Mouse (Mus musculus): ENCODE data around the gene Rbm28. TPM values are rescaled to one million over a fixed set of nuclear protein-coding genes. Genes with fewer than 3 reads are reported as not detected.

Rbm28 gene
- total RNA-seq, 2 experiments from 2014 or later = 32.1 to 57.4 TPM

GRCm38 (mm10) chr6:29092234-29092633 lies 72.6 kb downstream of the Rbm28 start:
- DNase-seq (ENCODE audit: low spot score in 2 of 2) = no peak
- intact Hi-C loops (cut with DNase I) = no loop called here

- DNase-seq (ENCODE audit: low spot score in 2 of 2) = no peak
- intact Hi-C loops (cut with DNase I) = no loop called here
Measured at GRCm38 (mm10) chr6:29087921-29088709, 76.7 kb downstream of the Rbm28 start.

GRCm38 (mm10) chr6:29084401-29084800 lies 80.4 kb downstream of the Rbm28 start:
- DNase-seq (ENCODE audit: low spot score in 2 of 2) = no peak
- intact Hi-C loops (cut with DNase I) = no loop called here

- intact Hi-C loops (cut with DNase I) = no loop called here
Measured at GRCm38 (mm10) chr6:29082776-29083354, 81.9 kb downstream of the Rbm28 start.

GRCm38 (mm10) chr6:29081826-29082363 lies 82.9 kb downstream of the Rbm28 start:
- intact Hi-C loops (cut with DNase I) = no loop called here
- no peak for DNase-seq (ENCODE audit: low spot score in 2 of 2)

More at GRCm38 (mm10) chr6:29082776-29083354, 81.9 kb downstream of the Rbm28 start:
- DNase-seq (ENCODE audit: low spot score in 2 of 2) = no peak

GRCm38 (mm10) chr6:29079291-29079690 lies 85.5 kb downstream of the Rbm28 start:
- intact Hi-C loops (cut with DNase I) = no loop called here

GRCm38 (mm10) chr6:29074133-29074469 lies 90.7 kb downstream of the Rbm28 start:
- intact Hi-C loops (cut with DNase I) = no loop called here
- no peak for DNase-seq (ENCODE audit: low spot score in 2 of 2)

More at GRCm38 (mm10) chr6:29079291-29079690, 85.5 kb downstream of the Rbm28 start:
- peak; percentile 58 to 65 for DNase-seq (ENCODE audit: low spot score in 2 of 2)

Small RNA genes lying within 50 kb of the gene (microRNA-seq; reads per million reads assigned to microRNA genes)
- gene Gm24303 = not detected

Other genes starting within 250 kb of the Rbm28 start
- not detected for gene Lep, start 104.8 kb downstream of the Rbm28 start, total RNA-seq (2021)
- 1 to 10 TPM; 2.9 to 3.1 TPM for gene Prrt4, start 14.6 kb upstream of the Rbm28 start, total RNA-seq (2021)
- 10 to 100 TPM; 63.5 to 69.7 TPM for gene Impdh1, start 51.4 kb upstream of the Rbm28 start, total RNA-seq (2021)
- 1 to 10 TPM; 6.5 to 7.5 TPM for gene Hilpda, start 107.5 kb upstream of the Rbm28 start, total RNA-seq (2021)
- under 1 TPM; 0.32 to 0.79 TPM for gene Fam71f2, start 114.6 kb upstream of the Rbm28 start, total RNA-seq (2021)
- gene Fam71f1, start 154.1 kb upstream of the Rbm28 start, total RNA-seq (2021) = not detected
- 10 to 100 TPM; 65.3 to 66.4 TPM for gene Calu, start 183.1 kb upstream of the Rbm28 start, total RNA-seq (2021)
- gene Opn1sw, start 223.5 kb upstream of the Rbm28 start, total RNA-seq (2021) = under 1 TPM in 1 of 2 experiments, not detected in 1; 0.17 TPM
- 10 to 100 TPM; 90.3 to 90.4 TPM for gene Ccdc136, start 231.3 kb upstream of the Rbm28 start, total RNA-seq (2021)